Mouse (Mus musculus) ES-E14 (cell line): Measurements from ENCODE around the gene Vps53. TPM values are rescaled to one million over a fixed set of nuclear protein-coding genes. Genes with fewer than 3 reads are reported as not detected.

Experiments
- DNase-seq: peaks from one replicate; pipeline ENCODE4 v3.0.0-alpha.2; 2013; ENCODE audit warnings: low read depth, low spot score
- H3K27ac ChIP-seq: 2 replicates; pipeline ENCODE4 v1.5.1; 2012; ENCODE audit warnings: low read depth, mild to moderate bottlenecking, low read length, moderate library complexity, mixed read lengths; ENCODE audit not compliant: poor library complexity, insufficient read depth, severe bottlenecking
- H3K36me3 ChIP-seq: 2 replicates; pipeline ENCODE4 v1.6.1; 2012; ENCODE audit warnings: mild to moderate bottlenecking, low read length, moderate library complexity, mixed read lengths; ENCODE audit not compliant: control insufficient read depth, poor library complexity, insufficient read depth, severe bottlenecking
- H3K4me1 ChIP-seq, 2 experiments: fragments of 150-350 bp in 1 of 2; sonication (generic) in 1 of 2; 2 replicates each; pipeline ENCODE4 v1.6.1; 2012; ENCODE audit warnings: low read length in 2 of 2, mild to moderate bottlenecking in 1 of 2, mixed read lengths in 1 of 2; ENCODE audit not compliant: control insufficient read depth in 2 of 2, insufficient read depth in 2 of 2, poor library complexity in 1 of 2
- H3K4me3 ChIP-seq, 2 experiments: fragments of 150-350 bp in 1 of 2; sonication (generic) in 1 of 2; 2 replicates each; pipeline ENCODE4 v1.5.1; 2012; ENCODE audit warnings: low read length in 2 of 2, low read depth in 1 of 2, mild to moderate bottlenecking in 1 of 2, mixed read lengths in 1 of 2; ENCODE audit not compliant: insufficient read depth in 1 of 2, poor library complexity in 1 of 2, severe bottlenecking in 1 of 2
- H3K9ac ChIP-seq: 2 replicates; pipeline ENCODE4 v1.6.1; 2012; ENCODE audit warnings: low read depth, mild to moderate bottlenecking, low read length, mixed read lengths; ENCODE audit not compliant: poor library complexity, insufficient read depth, severe bottlenecking
- H3K9me3 ChIP-seq: fragments of 150-350 bp; sonication (generic); 2 replicates; pipeline ENCODE4 v1.6.1; 2012; ENCODE audit warnings: low read depth, mild to moderate bottlenecking, low read length; ENCODE audit not compliant: control insufficient read depth, insufficient read depth
- CHD2 ChIP-seq: IDR thresholded peaks from 2 replicates; pipeline ENCODE4 v1.6.1; 2014; ENCODE audit warnings: mild to moderate bottlenecking, low read depth, low read length, inconsistent platforms
- HCFC1 ChIP-seq: IDR thresholded peaks from 2 replicates; pipeline ENCODE4 v1.6.1; 2012; ENCODE audit warnings: low read length, inconsistent platforms, borderline replicate concordance; ENCODE audit not compliant: insufficient read depth
- MAFK ChIP-seq: IDR thresholded peaks from 2 replicates; pipeline ENCODE4 v1.6.1; 2014; ENCODE audit warnings: mild to moderate bottlenecking, low read depth, low read length, inconsistent platforms; ENCODE audit not compliant: insufficient read depth
- ZC3H11A ChIP-seq: IDR thresholded peaks from 2 replicates; pipeline ENCODE4 v1.6.1; 2012; ENCODE audit warnings: low read depth, mild to moderate bottlenecking, inconsistent platforms, low read length, borderline replicate concordance
- ZNF384 ChIP-seq: IDR thresholded peaks from 2 replicates; pipeline ENCODE4 v1.6.1; 2012; ENCODE audit warnings: low read depth, low read length, inconsistent platforms
- in situ Hi-C, 2 experiments: fragments of 600-800 bp; cut with MboI; formaldehyde crosslinking; loops; one replicate each; pipeline ENCODE4 v1.15.1; 2025; ENCODE audit warnings: low sequenced_read_pairs in 2 of 2, inconsistent platforms in 1 of 2; ENCODE audit not compliant: unreplicated experiment in 2 of 2
- total RNA-seq: library from RNA; depleted of rRNA; stranded (reverse); fragments of 300-350 nt; gene quantifications from 2 replicates; pipeline ENCODE4 v1.2.3, GENCODE M21; 2012

Vps53 gene
- total RNA-seq, 1 experiment, result 20.3 TPM

GRCm38 (mm10) chr11:76210228-76210985, 31.0 kb upstream of the Vps53 start:
- DNase-seq, result no peak
- Histone ChIP-seq H3K9ac (no peak overlapping the region), H3K9me3 (no peaks in the 10 kb centered on the region), H3K4me3 (no peak overlapping the region), H3K36me3 (peaks cover 33% of the 10 kb centered on the region), H3K27ac (no peak overlapping the region), H3K4me1 (no peaks in the 10 kb centered on the region)
- in situ Hi-C loops, result no loop called here
- TF ChIP-seq ZNF384 (no peak), ZC3H11A (no peak), MAFK (no peak), HCFC1 (no peak), CHD2 (no peak)

GRCm38 (mm10) chr11:76206793-76207192, 27.3 kb upstream of the Vps53 start:
- H3K27ac ChIP-seq, result no peak overlapping the region
- in situ Hi-C loops, result no loop called here
- no peak overlapping the region for H3K4me3 ChIP-seq
- no peaks in the 10 kb centered on the region for H3K4me1 ChIP-seq
- no peaks in the 10 kb centered on the region for H3K9me3 ChIP-seq
- H3K9ac ChIP-seq, result no peak overlapping the region
- TF ChIP-seq ZC3H11A (no peak), HCFC1 (no peak), ZNF384 (no peak), CHD2 (no peak), MAFK (no peak)
- DNase-seq, result no peak
- H3K36me3 ChIP-seq, result peaks cover 8% of the 10 kb centered on the region

- no peaks in the 10 kb centered on the region for H3K36me3 ChIP-seq
- peak; percentile 28 for DNase-seq
- in situ Hi-C loops, result no loop called here
- H3K9ac ChIP-seq, result peak overlapping the region; percentile 78
- H3K4me3 ChIP-seq, result peak overlapping the region; percentile 85 to 89
- H3K4me1 ChIP-seq, result peaks cover 0 to 1% of the 10 kb centered on the region in 2 experiments; a peak in 1 of 4 replicates
- no peak overlapping the region for H3K27ac ChIP-seq
- H3K9me3 ChIP-seq, result no peaks in the 10 kb centered on the region
- 0 out of 2 replicates have a peak, but pooled peaks have one; percentile 15 for TF ChIP-seq HCFC1
- TF ChIP-seq ZC3H11A, result no peak
These were observed 22.6 kb upstream of the Vps53 start for GRCm38 (mm10) chr11:76201761-76202674.

- in situ Hi-C loops, result no loop called here
- no peaks in the 10 kb centered on the region for H3K36me3 ChIP-seq
- no peak overlapping the region for H3K9ac ChIP-seq
- peaks cover 2 to 5% of the 10 kb centered on the region in 2 experiments; a peak in 2 of 4 replicates for H3K4me1 ChIP-seq
- TF ChIP-seq CHD2 (no peak), ZC3H11A (no peak), ZNF384 (no peak), HCFC1 (no peak), MAFK (no peak)
- no peak overlapping the region for H3K4me3 ChIP-seq
- DNase-seq, result no peak
- H3K27ac ChIP-seq, result no peak overlapping the region
- H3K9me3 ChIP-seq, result no peaks in the 10 kb centered on the region
These were observed 17.6 kb upstream of the Vps53 start for GRCm38 (mm10) chr11:76196977-76197469.
